Mouse (Mus musculus): ENCODE measurements around the gene Tspan12.
"Not testable (repeated sequence)": the region's sequence is repeated elsewhere in the genome, so short reads cannot be mapped to it uniquely, and the experiment has no call there.

Tspan12 gene

GRCm38 (mm10) chr6:21852344-21852785 is at the start of gene Tspan12:
Gene Tspan12, minus strand, starts transcription at chr6:21852515.
- in situ Hi-C loops (cut with MseI, MboI): no loop called here

- in situ Hi-C loops (cut with MseI, MboI): no loop called here
Observed at GRCm38 (mm10) chr6:21894451-21894850, 42.1 kb upstream of the Tspan12 start.

GRCm38 (mm10) chr6:21889101-21889500 is 36.8 kb upstream of the Tspan12 start:
- in situ Hi-C loops (cut with MseI, MboI): no loop called here

DNA sequence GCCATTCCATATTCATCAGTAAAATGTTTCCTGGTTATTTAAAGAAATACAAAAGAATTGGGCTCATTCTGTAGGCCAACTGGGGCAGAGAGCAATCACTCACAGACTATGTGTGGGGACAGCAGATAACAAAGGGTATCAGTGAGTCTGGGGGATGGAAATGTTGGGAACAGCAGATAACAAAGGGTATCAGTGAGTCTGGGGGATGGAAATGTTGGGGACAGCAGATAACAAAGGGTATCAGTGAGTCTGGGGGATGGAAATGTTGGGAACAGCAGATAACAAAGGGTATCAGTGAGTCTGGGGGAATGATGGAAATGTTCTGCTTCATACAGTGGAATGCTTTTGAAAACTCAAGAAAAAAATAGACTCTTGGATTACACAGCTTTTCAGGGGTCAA is 35.7 kb upstream of the Tspan12 start:
- in situ Hi-C loops (cut with MseI, MboI): not testable (repeated sequence)

DNA sequence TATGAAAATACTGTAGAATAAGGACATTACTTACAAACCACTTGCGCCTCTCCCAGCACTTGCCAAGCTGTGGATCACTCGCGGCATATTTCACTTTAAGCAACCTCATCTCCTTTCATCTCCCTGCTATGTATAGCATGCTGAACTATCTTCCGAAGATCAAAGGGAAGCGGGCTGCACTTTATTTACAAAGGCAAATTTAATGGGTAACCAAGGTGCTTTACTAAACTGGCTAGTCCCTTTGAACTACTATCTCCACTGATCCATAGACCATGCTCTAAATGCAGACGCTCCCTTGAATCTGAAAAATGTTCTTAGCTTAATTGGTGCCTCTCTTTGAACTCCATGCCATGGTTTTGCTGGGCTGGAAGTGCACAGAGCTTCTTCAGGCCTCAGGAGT is 27.2 kb upstream of the Tspan12 start:
- in situ Hi-C loops (cut with MseI, MboI): no loop called here

GRCm38 (mm10) chr6:21867310-21867709 is 15.0 kb upstream of the Tspan12 start:
- in situ Hi-C loops (cut with MseI, MboI): no loop called here

DNA sequence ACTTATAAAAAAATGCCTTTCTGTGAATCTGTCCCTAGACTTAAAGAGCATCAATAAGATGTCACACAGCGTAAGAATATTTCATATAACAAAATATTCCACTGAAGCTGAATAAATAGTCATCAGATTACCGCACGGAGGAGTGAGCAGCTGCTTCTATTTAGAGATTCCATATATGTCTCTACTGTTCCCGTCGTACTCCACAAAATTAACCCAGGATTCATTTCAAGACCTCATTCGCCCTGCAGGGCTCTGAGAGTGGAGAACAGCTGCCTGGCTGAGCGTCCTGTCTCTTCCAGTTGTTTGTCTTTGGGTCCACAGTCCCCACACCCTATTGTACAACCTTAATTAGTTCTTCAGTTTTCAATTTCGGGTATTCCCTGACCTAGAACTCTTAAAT is 11.9 kb upstream of the Tspan12 start:
- in situ Hi-C loops (cut with MseI, MboI): no loop called here

- in situ Hi-C loops (cut with MseI, MboI): no loop called here
Observed at GRCm38 (mm10) chr6:21863561-21863960, 11.2 kb upstream of the Tspan12 start.

- in situ Hi-C loops (cut with MseI, MboI): no loop called here
Observed at GRCm38 (mm10) chr6:21861316-21861715, 9.0 kb upstream of the Tspan12 start.

DNA sequence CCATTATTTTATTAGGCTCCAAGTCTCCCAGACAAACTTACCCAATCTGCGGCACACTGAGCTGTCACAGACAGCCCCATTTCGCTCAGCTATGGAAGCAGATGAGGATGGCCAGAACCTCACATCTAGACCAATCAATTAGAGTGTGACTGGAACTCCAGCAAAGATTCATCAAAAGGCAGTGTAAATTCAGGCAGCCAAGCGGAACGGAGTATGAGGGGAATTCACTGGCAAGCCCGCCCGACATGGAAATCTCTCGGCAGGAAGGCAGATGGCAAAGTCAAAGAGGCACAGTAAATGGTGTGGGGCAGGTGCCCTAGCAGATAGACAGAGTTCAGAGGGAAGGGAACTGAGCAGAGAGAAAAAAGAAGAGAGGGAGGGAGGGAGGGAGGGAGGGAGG is 5.5 kb upstream of the Tspan12 start:
- in situ Hi-C loops (cut with MseI, MboI): no loop called here

DNA sequence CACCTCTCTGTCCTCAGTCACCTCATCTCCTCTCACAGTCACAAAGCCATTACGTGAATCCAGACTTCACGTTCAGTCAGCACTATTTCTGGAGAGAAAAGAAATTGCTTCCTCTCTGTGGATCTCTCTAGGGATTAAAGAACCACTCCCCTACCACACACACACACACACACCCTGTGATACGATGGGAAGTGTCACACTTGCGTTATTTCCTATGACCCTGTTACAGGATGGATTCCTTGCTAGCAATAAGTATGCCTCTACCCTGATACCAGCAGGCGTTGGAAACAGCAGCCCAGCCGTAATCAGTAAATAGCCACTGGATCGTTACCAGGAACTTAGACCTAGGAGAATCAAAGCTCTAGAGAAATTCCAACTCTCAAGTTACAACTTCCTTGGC is 3.6 kb upstream of the Tspan12 start:
- in situ Hi-C loops (cut with MseI, MboI): no loop called here

DNA sequence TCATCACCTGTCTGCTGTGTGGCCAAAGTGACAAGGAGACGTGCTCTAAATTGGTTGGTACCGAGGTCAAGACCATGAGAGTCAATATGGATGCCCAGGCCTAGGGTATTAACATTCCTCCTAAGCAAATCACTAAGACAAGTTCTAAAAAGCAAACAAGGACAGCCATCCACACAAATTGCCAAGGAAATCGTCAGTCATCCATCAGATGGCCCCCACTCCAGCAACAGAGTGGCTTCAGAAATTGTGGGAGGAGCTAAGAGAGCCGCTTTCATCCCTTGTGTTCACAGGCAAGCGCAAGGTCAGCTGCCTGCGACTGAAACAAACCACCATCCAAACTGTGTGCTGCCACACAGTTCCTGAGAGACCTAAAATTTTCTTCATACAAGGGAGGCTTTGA is 1.0 kb upstream of the Tspan12 start:
- in situ Hi-C loops (cut with MseI, MboI): no loop called here

- in situ Hi-C loops (cut with MseI, MboI): no loop called here
Observed at GRCm38 (mm10) chr6:21851596-21852343, 545 bp downstream of the Tspan12 start.

DNA sequence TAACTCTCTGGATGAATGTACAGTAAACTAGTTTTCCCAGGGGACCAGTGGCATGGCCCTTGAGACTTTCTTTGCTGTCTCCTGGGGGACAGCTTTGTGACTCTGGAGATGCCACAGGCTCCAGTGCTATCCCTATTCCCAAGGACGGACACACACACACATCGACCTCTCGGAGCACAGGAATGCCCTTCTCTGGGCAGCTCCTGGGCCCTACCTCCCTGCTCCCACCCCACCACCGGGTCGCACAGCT is 1.0 kb downstream of the Tspan12 start:
- in situ Hi-C loops (cut with MseI, MboI): no loop called here

DNA sequence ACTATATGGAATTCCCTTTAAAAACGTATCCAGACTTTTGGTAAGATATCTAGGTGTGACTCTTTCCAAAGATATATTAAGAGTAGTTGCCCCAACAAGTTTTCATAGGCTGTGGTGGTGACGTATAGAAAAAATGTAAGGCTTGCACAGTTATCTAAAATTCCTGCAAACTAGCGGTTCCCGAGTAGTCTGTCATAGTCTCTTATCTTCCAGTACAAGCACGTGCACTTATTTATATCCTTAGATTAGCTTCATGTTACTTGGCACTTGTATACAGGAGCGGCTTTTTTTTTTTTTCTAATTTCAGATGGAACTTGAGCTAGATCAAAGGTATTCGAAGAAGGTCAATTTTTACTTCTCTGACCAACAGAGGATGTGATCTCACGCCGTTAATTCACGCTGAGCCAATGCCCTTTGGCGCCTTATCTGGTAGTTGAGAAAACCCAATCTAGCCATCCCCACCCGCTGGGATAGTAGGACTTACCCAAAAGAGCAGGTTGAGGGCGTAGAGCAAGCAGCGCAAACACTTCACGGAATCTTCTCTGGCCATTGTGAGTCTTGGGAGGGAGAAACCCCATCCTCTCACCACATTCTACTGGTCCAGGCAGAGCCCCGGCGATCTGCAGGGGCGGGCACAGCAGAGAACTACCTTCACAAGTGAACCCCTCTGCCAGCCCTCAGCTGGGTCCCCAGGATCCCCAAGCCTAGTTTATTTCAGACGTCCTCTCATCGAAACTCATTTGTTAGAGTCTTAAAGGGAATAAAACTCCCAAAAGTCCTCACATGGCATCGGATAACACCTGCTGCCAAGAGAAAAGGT is 1.6 kb downstream of the Tspan12 start:
- in situ Hi-C loops (cut with MseI, MboI): no loop called here

DNA sequence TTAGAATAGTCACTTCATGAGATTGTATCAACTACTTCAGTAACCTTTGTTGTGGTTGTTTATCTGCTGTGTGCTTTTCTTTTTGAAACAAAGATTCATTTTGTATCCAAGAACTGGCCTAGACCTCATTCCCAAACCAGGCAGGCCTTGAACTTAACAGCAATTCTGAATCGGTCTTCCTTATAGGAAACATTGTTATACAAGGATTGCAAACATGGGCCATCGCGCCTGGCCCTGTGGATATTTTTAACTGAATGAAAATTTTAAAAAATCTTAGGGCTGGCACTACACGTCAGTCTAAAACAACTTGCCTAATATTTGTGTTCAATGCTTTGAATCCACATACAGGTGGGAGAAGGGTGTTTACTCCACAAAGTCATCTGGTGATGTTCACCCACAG is 3.5 kb downstream of the Tspan12 start:
- in situ Hi-C loops (cut with MseI, MboI): no loop called here

DNA sequence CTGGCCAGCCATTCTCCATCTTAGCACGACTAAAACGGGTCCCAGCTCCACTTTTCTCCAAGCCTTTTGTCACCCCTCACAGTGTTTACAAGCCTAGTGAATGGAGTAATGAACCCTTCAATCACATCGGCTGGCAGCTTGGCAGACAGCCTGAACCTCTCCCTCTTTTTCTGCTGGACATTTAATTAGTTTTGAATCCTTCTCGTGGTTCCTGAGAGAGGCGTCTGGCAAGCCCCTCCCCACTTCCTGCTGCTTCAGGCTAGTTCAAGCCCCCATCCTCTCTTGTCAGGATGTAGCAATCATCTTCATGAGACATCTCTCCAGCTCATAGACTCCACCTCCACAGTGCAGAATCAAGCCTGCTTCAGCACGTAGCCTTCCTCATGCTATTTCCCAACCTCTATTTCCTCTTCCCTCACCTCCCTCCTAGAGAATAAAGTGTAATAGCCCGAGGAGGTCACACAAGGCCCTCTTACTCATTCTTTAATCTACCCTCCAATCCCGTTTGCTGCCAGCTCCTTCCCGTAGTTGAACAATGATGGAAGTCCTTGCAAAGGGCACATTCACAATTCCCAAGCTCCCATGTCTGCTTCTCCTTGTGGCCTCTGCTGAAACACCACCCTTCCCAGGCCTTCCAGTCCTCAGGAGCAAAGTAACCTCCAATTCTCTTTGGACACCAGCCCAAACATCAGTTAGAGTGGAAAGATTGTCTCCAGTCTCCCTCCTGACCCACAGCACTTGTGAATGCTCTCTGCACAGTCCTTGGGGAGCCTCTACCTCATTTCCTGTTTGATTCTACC is 12.1 kb downstream of the Tspan12 start:
- in situ Hi-C loops (cut with MseI, MboI): no loop called here

DNA sequence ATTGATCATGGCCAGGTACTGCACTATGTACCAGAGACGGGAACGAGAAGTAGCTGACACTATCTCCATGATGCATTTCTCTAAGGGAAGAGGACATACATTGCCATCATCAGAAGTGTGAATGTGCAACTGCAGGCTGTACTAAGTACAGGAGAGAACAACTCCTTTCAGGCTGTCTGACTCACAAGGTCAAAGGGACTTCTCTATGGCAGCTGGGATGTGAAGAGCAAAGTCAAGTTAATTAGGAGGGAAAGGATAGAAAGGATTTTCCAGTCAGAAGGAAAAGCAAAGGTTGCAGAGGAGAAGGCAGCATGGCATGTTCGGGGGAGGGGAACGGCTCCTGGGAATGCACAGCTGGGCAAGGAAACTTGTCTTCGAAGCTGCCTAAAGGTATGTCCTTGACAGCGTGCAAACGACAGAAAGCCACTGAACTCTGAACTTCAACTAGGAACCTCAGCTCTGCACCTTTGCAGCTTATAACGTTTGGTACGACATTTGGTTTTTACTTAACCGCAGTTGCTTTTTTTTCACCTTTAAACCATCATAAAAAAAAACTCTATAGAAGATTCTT is 13.0 kb downstream of the Tspan12 start:
- in situ Hi-C loops (cut with MseI, MboI): no loop called here

- in situ Hi-C loops (cut with MseI, MboI): no loop called here
Observed at GRCm38 (mm10) chr6:21833531-21833930, 18.8 kb downstream of the Tspan12 start.

DNA sequence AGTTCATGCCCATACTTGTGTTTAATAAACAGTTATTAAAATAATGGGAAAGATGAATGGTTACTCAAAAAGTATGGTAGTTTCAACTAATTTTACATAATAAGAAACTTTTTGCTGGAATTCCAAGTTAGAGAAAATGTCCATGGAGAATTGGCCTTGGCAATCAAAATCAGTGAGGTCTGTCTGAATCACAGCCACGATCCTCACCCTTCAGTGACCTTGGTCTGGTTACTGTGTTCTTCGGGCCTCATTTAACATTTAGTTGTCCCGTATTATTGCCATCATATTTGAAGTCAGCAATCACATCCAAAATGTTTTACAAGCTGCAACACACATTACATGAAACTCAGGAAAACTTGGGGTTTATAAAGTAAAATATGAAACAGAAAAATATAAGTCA is 20.4 kb downstream of the Tspan12 start:
- in situ Hi-C loops (cut with MseI, MboI): no loop called here

GRCm38 (mm10) chr6:21830931-21831330 is 21.4 kb downstream of the Tspan12 start:
- in situ Hi-C loops (cut with MseI, MboI): no loop called here

DNA sequence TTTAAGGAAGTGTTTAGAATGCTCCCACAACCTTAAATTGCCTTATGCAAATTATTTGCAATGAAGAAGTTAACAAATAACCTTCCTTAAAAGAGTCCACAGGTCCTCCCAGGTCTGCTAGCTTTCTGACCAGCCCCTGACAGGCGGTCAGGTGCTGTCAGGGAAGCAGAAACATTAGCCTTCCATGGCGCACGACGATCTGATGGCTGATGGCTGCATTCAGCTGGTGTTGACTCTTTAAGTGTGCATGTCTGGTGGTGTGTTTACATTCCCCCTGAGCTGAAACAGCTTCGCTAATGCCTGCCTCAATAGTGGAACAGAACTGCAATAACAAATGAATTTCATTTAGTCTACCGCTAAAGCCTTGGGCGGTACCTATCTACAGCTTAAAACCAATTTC is 22.4 kb downstream of the Tspan12 start:
- in situ Hi-C loops (cut with MseI, MboI): no loop called here
